Mouse (Mus musculus) liver, embryonic 15.5 days (tissue): ENCODE measurements around the gene Ncor2. TPM values are rescaled to one million over a fixed set of nuclear protein-coding genes. Genes with fewer than 3 reads are reported as not detected.
A peak's percentile ranks its signal among the peaks of the same experiment; 100 is the strongest.

Source experiments
- ATAC-seq: fragments of 200-750 bp; cut with Nextera tagmentation; 2 replicates; pipeline ENCODE4 v1.8.0; 2017; ENCODE audit warnings: moderate number of reproducible peaks, mild to moderate bottlenecking, moderate library complexity; ENCODE audit not compliant: insufficient read depth
- H3K27ac ChIP-seq: fragments of 300-500 bp; sonication (generic); replicated peaks from 2 replicates; pipeline ENCODE4 v1.5.1; 2015; ENCODE audit warnings: mild to moderate bottlenecking, inconsistent platforms
- H3K27me3 ChIP-seq: fragments of 300-500 bp; sonication (generic); 2 replicates; pipeline ENCODE4 v1.6.1; 2015; ENCODE audit warnings: mild to moderate bottlenecking, inconsistent platforms
- H3K36me3 ChIP-seq: fragments of 300-500 bp; sonication (generic); replicated peaks from 2 replicates; pipeline ENCODE4 v1.6.1; 2015; ENCODE audit warnings: moderate library complexity, mild to moderate bottlenecking, inconsistent platforms
- H3K4me1 ChIP-seq: fragments of 300-500 bp; sonication (generic); replicated peaks from 2 replicates; pipeline ENCODE4 v1.6.1; 2015; ENCODE audit warnings: inconsistent platforms
- H3K4me2 ChIP-seq: fragments of 300-500 bp; sonication (generic); 2 replicates; pipeline ENCODE4 v1.6.1; 2015; ENCODE audit warnings: moderate library complexity, mild to moderate bottlenecking, inconsistent platforms
- H3K4me3 ChIP-seq: fragments of 300-500 bp; sonication (generic); replicated peaks from 2 replicates; pipeline ENCODE4 v1.5.1; 2015; ENCODE audit warnings: mild to moderate bottlenecking, inconsistent platforms
- H3K9ac ChIP-seq: fragments of 300-500 bp; sonication (generic); 2 replicates; pipeline ENCODE4 v1.6.1; 2015; ENCODE audit warnings: moderate library complexity, mild to moderate bottlenecking, inconsistent platforms
- H3K9me3 ChIP-seq: fragments of 300-500 bp; sonication (generic); replicated peaks from 2 replicates; pipeline ENCODE4 v1.6.1; 2016; ENCODE audit warnings: inconsistent platforms
- WGBS: fragments of 180-500 bp; shearing (Covaris S2); methylation state at CpG from one replicate; pipeline ENCODE4 v1.1.7; 2015; ENCODE audit warnings: mixed read lengths; ENCODE audit not compliant: insufficient replicate concordance; 5-methylcytosine and 5-hydroxymethylcytosine counted together
- polyA plus RNA-seq: library from polyadenylated mRNA; unstranded; fragments of >200 nt; fragmentation: Nextera tagmentation; extraction: Ambion mirVana; gene quantifications from 2 replicates; pipeline ENCODE4 v1.2.1, GENCODE M21; 2015

Gene Ncor2
- polyA plus RNA-seq, 1 experiment from 2014 or later, result 3.8 TPM

- Histone ChIP-seq H3K36me3 (peaks cover 13% of the 10 kb centered on the region; the same call in 1 of the 2 replicates), H3K4me2 (no peak overlapping the region), H3K27me3 (no peaks in the 10 kb centered on the region), H3K27ac (no peak overlapping the region), H3K4me3 (no peak overlapping the region), H3K9ac (no peak overlapping the region), H3K9me3 (no peaks in the 10 kb centered on the region), H3K4me1 (peaks cover 7% of the 10 kb centered on the region)
- no peak for ATAC-seq
- 72% methylated on average over 7 of the region's 7 CpGs for WGBS
These were observed 56.5 kb downstream of the Ncor2 start for GRCm38 (mm10) chr5:125122546-125122945.

GRCm38 (mm10) chr5:125122049-125122448 is 57.0 kb downstream of the Ncor2 start:
- Histone ChIP-seq H3K4me2 (no peak overlapping the region), H3K9me3 (no peaks in the 10 kb centered on the region), H3K27ac (no peak overlapping the region), H3K4me3 (no peak overlapping the region), H3K36me3 (peaks cover 13% of the 10 kb centered on the region; the same call in 1 of the 2 replicates), H3K9ac (no peak overlapping the region), H3K27me3 (no peaks in the 10 kb centered on the region), H3K4me1 (peaks cover 7% of the 10 kb centered on the region)
- WGBS, result 78% methylated on average over 7 of the region's 7 CpGs
- ATAC-seq, result no peak

GRCm38 (mm10) chr5:125120517-125121303 is 58.3 kb downstream of the Ncor2 start:
- Histone ChIP-seq H3K36me3 (peaks cover 17% of the 10 kb centered on the region; the same call in 1 of the 2 replicates), H3K9ac (no peak overlapping the region), H3K9me3 (no peaks in the 10 kb centered on the region), H3K4me3 (no peak overlapping the region), H3K27me3 (no peaks in the 10 kb centered on the region), H3K4me2 (no peak overlapping the region), H3K4me1 (peaks cover 7% of the 10 kb centered on the region), H3K27ac (no peak overlapping the region)
- WGBS, result 76% methylated on average over 17 of the region's 17 CpGs
- no peak for ATAC-seq

- ATAC-seq, result no peak
- Histone ChIP-seq H3K4me3 (no peak overlapping the region), H3K9ac (no peak overlapping the region), H3K27me3 (no peaks in the 10 kb centered on the region), H3K36me3 (peaks cover 21% of the 10 kb centered on the region; the same call in 1 of the 2 replicates), H3K4me1 (no peaks in the 10 kb centered on the region), H3K9me3 (no peaks in the 10 kb centered on the region), H3K4me2 (no peak overlapping the region), H3K27ac (no peak overlapping the region)
- 67% methylated on average over 5 of the region's 5 CpGs for WGBS
These were observed 61.8 kb downstream of the Ncor2 start for GRCm38 (mm10) chr5:125117238-125117637.

- Histone ChIP-seq H3K4me2 (no peak overlapping the region), H3K9me3 (no peaks in the 10 kb centered on the region), H3K4me3 (no peak overlapping the region), H3K36me3 (peaks cover 26% of the 10 kb centered on the region), H3K27me3 (no peaks in the 10 kb centered on the region), H3K9ac (no peak overlapping the region), H3K4me1 (no peaks in the 10 kb centered on the region), H3K27ac (no peak overlapping the region)
- 63% methylated on average over 5 of the region's 5 CpGs for WGBS
- no peak for ATAC-seq
These were observed 66.0 kb downstream of the Ncor2 start for GRCm38 (mm10) chr5:125113029-125113428.

GRCm38 (mm10) chr5:125112588-125112987 is 66.4 kb downstream of the Ncor2 start:
- WGBS, result 82% methylated on average over 1 of the region's 1 CpGs
- Histone ChIP-seq H3K27ac (no peak overlapping the region), H3K4me1 (no peaks in the 10 kb centered on the region), H3K9me3 (no peaks in the 10 kb centered on the region), H3K9ac (no peak overlapping the region), H3K4me2 (no peak overlapping the region), H3K27me3 (no peaks in the 10 kb centered on the region), H3K4me3 (no peak overlapping the region), H3K36me3 (peaks cover 28% of the 10 kb centered on the region)
- ATAC-seq, result no peak

- Histone ChIP-seq H3K4me1 (peaks cover 3% of the 10 kb centered on the region; the same call in 1 of the 2 replicates), H3K9me3 (no peaks in the 10 kb centered on the region), H3K4me2 (no peak overlapping the region), H3K27me3 (no peaks in the 10 kb centered on the region), H3K4me3 (no peak overlapping the region), H3K9ac (no peak overlapping the region), H3K36me3 (peaks cover 24% of the 10 kb centered on the region), H3K27ac (no peak overlapping the region)
- 51% methylated on average over 6 of the region's 6 CpGs for WGBS
- ATAC-seq, result no peak
These were observed 67.9 kb downstream of the Ncor2 start for GRCm38 (mm10) chr5:125111137-125111536.

- H3K9me3 ChIP-seq, result no peaks in the 10 kb centered on the region
- H3K4me2 ChIP-seq, result no peak overlapping the region
- H3K27me3 ChIP-seq, result no peaks in the 10 kb centered on the region
- 72% methylated on average over 3 of the region's 3 CpGs for WGBS
- ATAC-seq, result no peak
- H3K36me3 ChIP-seq, result peaks cover 27% of the 10 kb centered on the region
- no peak overlapping the region for H3K4me3 ChIP-seq
- peaks cover 6% of the 10 kb centered on the region for H3K4me1 ChIP-seq
- no peak overlapping the region for H3K9ac ChIP-seq
- no peak overlapping the region for H3K27ac ChIP-seq
These were observed 68.3 kb downstream of the Ncor2 start for GRCm38 (mm10) chr5:125110722-125111121.

- no peak overlapping the region for H3K4me2 ChIP-seq
- no peak overlapping the region for H3K4me3 ChIP-seq
- H3K4me1 ChIP-seq, result peaks cover 9% of the 10 kb centered on the region
- H3K9me3 ChIP-seq, result no peaks in the 10 kb centered on the region
- H3K9ac ChIP-seq, result no peak overlapping the region
- no peaks in the 10 kb centered on the region for H3K27me3 ChIP-seq
- H3K36me3 ChIP-seq, result peaks cover 30% of the 10 kb centered on the region
- no peak for ATAC-seq
- H3K27ac ChIP-seq, result no peak overlapping the region
- 88% methylated on average over 8 of the region's 8 CpGs for WGBS
These were observed 68.8 kb downstream of the Ncor2 start for GRCm38 (mm10) chr5:125110196-125110595.

- Histone ChIP-seq H3K36me3 (peaks cover 27% of the 10 kb centered on the region), H3K9me3 (no peaks in the 10 kb centered on the region), H3K27me3 (no peaks in the 10 kb centered on the region), H3K9ac (no peak overlapping the region), H3K27ac (no peak overlapping the region), H3K4me2 (no peak overlapping the region), H3K4me1 (peaks cover 24% of the 10 kb centered on the region), H3K4me3 (no peak overlapping the region)
- WGBS, result 57% methylated on average over 11 of the region's 11 CpGs
- no peak for ATAC-seq
These were observed 71.9 kb downstream of the Ncor2 start for GRCm38 (mm10) chr5:125107011-125107651.

GRCm38 (mm10) chr5:125106191-125106590 is 72.8 kb downstream of the Ncor2 start:
- Histone ChIP-seq H3K4me3 (no peak overlapping the region), H3K27ac (no peak overlapping the region), H3K27me3 (no peaks in the 10 kb centered on the region), H3K4me2 (0 out of 2 replicates have a peak overlapping the region, but pooled peaks have one; percentile 5), H3K9me3 (no peaks in the 10 kb centered on the region), H3K36me3 (peaks cover 33% of the 10 kb centered on the region), H3K9ac (no peak overlapping the region), H3K4me1 (peaks cover 26% of the 10 kb centered on the region)
- ATAC-seq, result no peak
- WGBS, result 32% methylated on average over 16 of the region's 16 CpGs
